Mouse (Mus musculus): Measurements from ENCODE around the gene Fndc1.

The Fndc1 gene

DNA sequence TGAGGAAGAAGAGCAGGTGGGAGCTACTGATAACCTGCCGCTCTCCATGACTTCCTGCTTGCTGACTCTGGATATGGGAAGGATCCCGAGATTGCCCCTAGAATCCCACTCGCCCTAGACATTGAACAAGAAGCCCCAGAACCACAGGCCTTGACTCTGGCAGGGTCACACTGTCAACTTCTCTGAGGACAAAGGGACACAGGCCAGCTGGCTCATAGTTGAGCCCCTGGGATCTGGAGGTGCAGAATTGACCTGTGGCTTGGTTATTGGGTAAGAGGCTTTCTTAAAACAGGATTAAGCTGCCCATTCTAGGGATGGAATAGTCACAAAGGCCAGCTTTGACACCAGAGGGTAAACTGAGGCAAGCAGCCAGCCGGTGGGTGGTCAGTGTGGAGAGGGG, 136.8 kb downstream of the Fndc1 start:
- no peak for DNase-seq (ENCODE audit: low read depth, low spot score)

Data from forelimb bud, embryonic 11.5 days (tissue).